Mouse (Mus musculus): ENCODE results near the gene Gm4792. TPM values are rescaled to one million over a fixed set of nuclear protein-coding genes. Genes with fewer than 3 reads are reported as not detected.
A peak's percentile ranks its signal among the peaks of the same experiment; 100 is the strongest.

Gm4792 gene
- polyA plus RNA-seq, 1 experiment = not detected

DNA sequence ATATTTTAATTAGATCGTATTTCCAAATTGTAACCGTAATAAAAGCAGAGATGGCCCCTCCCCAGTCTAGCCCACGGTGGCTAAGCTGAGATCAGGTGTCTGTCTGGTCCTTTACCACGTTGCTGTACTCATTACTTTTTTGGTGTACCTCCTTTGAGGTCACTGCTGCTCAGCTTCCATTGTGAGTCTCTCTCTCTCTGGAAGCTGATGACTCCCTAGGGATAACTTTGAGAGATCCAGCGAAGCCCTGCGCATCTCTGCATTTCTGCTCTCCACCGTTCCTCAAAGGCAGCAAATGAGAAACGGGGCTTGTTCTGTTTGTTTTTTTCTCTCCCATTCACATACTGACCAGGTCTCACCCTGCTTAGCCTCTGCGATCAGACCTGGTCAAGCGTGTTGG is 36.5 kb upstream of the Gm4792 start:
- Histone ChIP-seq H3K27me3 (replicated peaks) (no peaks in the 10 kb centered on the region), H3K36me3 (replicated peaks; ENCODE audit: low read length) (no peaks in the 10 kb centered on the region), H3K9me3 (peaks cover 10% of the 10 kb centered on the region; the same call in 1 of the 2 replicates), H3K4me3 (replicated peaks) (no peak overlapping the region), H3K4me1 (no peaks in the 10 kb centered on the region)
- TF ChIP-seq FLI1 (IDR thresholded peaks at IDR 0.05; ENCODE audit: low read length) (no peak), GATA1 (IDR thresholded peaks at IDR 0.05; ENCODE audit: borderline replicate concordance, low read length) (no peak)

DNA sequence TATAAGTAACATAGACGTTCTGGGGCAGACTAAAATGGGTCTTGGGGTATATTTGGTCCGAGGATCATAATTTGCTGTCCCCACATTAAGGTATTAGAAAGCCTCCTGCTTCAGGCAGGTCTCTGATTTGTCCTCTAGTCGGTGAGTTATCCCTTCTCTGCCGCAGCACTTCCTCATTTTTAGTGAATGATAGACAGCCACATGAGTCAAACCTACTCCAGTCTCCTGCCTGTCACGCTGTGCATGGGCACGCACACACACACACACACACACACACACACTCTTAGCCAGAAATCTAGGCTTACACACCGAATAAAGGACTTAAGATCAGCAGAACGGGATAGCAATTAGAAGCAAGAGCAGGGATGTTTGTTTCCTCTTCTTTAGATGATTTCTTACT is 34.8 kb upstream of the Gm4792 start:
- peaks cover 5% of the 10 kb centered on the region; the same call in 1 of the 2 replicates for H3K9me3 ChIP-seq
- H3K4me3 ChIP-seq (replicated peaks) = no peak overlapping the region
- H3K27me3 ChIP-seq (replicated peaks) = no peaks in the 10 kb centered on the region
- TF ChIP-seq FLI1 (IDR thresholded peaks at IDR 0.05; ENCODE audit: low read length) (no peak), GATA1 (IDR thresholded peaks at IDR 0.05; ENCODE audit: borderline replicate concordance, low read length) (no peak)
- no peaks in the 10 kb centered on the region for H3K4me1 ChIP-seq
- H3K36me3 ChIP-seq (replicated peaks; ENCODE audit: low read length) = no peaks in the 10 kb centered on the region

DNA sequence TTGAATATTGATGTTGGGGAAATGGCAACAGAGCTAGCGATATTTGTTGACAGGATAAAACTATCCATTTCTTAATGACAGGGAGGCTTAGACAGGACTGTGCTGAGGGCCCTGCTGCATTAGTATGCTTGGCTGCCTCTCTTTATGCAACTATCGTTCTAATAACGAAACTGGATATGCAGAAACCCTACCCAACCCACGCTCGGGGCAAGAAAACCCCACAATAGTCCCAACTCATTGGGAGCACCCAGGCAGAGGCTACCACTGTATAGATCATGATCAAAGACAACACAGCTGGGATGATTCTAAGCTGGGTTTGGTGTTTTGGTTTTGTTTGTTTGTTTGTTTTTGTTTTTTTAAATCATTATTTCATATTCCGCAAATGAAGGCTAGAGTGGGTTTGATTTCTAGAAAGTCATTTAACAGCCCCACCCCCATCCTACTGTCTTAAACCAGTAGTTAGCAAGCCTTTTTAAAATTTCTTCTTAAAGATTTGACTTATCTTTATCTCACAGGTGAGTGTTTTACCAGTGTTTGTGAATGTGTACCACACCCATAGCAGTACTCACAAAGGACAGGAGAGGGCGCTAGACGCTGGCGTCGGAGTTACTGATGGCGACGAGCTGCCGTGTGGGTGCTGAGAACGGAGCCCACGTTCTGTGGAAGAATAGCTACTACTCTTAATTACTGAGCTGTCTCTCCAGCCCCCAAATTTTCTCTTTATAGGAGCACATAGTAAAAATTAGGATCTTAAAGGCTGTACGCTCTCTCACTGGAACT is 34.0 kb upstream of the Gm4792 start:
- no peak for TF ChIP-seq GATA1 (IDR thresholded peaks at IDR 0.05; ENCODE audit: borderline replicate concordance, low read length)
- Histone ChIP-seq H3K4me1 (no peaks in the 10 kb centered on the region), H3K9me3 (peaks cover 6% of the 10 kb centered on the region; the same call in 1 of the 2 replicates), H3K27me3 (replicated peaks) (no peaks in the 10 kb centered on the region), H3K36me3 (replicated peaks; ENCODE audit: low read length) (no peaks in the 10 kb centered on the region), H3K4me3 (replicated peaks) (no peak overlapping the region)

DNA sequence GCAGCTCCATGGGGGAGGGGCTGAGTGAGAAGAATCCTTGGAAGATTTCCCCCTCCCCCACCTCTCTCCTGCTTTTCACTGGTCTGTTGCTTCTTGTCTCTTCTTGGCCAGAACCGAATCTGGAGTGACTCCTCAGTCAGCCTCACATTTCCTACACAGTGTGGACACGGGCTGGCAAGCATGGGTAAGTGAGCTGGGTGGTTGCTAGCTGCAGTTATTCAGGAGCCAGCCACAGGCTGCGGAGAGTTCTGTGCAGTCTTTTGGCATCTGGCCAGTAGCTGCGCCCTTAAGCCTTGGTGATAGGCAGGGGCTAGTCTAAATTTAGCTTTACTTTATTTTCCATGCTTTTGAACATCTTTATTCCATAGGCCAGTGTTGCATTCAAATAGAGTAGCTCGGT is 31.5 kb upstream of the Gm4792 start:
- TF ChIP-seq FLI1 (IDR thresholded peaks at IDR 0.05; ENCODE audit: low read length) (no peak), GATA1 (IDR thresholded peaks at IDR 0.05; ENCODE audit: borderline replicate concordance, low read length) (no peak)

DNA sequence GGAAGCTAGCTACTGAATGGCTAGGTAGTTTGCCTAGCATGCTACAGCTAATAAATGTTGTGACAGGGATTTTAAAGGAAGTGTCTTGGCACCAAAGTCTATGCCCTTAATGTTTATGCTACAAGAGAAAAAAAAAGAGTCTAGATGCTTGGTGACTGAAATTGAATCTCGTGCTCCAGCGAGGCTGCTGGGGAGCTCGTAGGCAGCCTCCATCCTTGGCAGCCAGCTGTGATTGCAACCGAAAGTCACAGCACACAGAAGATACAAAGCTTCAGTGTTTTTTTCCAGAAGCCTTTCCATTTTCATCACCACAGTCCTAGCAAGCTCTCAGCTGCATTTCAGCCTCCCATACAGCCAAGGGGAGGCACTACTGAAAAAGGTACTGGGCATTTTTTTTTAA is 20.1 kb upstream of the Gm4792 start:
- Histone ChIP-seq H3K27me3 (replicated peaks) (peaks cover 7% of the 10 kb centered on the region), H3K4me1 (no peaks in the 10 kb centered on the region), H3K36me3 (replicated peaks; ENCODE audit: low read length) (no peaks in the 10 kb centered on the region), H3K9me3 (peaks cover 3% of the 10 kb centered on the region; the same call in 1 of the 2 replicates), H3K4me3 (replicated peaks) (no peak overlapping the region)
- TF ChIP-seq FLI1 (IDR thresholded peaks at IDR 0.05; ENCODE audit: low read length) (no peak), GATA1 (IDR thresholded peaks at IDR 0.05; ENCODE audit: borderline replicate concordance, low read length) (no peak)

More for the DNA sequence above, 31.5 kb upstream of the Gm4792 start:
- Histone ChIP-seq H3K4me1 (no peaks in the 10 kb centered on the region), H3K27me3 (replicated peaks) (no peaks in the 10 kb centered on the region), H3K9me3 (peaks cover 22% of the 10 kb centered on the region), H3K36me3 (replicated peaks; ENCODE audit: low read length) (no peaks in the 10 kb centered on the region), H3K4me3 (replicated peaks) (no peak overlapping the region)

DNA sequence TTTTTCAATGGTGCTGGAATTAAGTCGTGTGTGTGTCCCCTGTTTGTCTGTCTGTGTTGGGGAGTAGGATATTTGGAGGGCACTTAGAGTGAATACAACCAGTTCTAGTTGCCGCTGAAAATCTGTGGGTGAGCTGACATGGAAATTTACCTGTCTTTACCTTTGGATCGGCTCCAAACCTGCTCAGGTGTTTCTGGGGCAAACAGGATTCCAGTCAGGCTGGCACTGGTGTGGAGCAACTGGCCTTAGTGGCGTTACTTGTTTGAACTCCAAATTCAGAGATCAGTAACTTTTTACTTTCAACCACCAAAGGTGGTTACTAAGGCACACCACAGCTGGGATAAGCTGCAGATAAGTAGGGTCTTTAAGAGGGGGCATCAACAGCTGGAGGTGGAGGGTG is 14.6 kb upstream of the Gm4792 start:
- peaks cover 23% of the 10 kb centered on the region for H3K9me3 ChIP-seq
- TF ChIP-seq FLI1 (IDR thresholded peaks at IDR 0.05; ENCODE audit: low read length) = no peak
- peaks cover 12% of the 10 kb centered on the region for H3K4me1 ChIP-seq
- no peaks in the 10 kb centered on the region for H3K36me3 ChIP-seq (replicated peaks; ENCODE audit: low read length)
- no peak overlapping the region for H3K4me3 ChIP-seq (replicated peaks)
- H3K27me3 ChIP-seq (replicated peaks) = peaks cover 34% of the 10 kb centered on the region

DNA sequence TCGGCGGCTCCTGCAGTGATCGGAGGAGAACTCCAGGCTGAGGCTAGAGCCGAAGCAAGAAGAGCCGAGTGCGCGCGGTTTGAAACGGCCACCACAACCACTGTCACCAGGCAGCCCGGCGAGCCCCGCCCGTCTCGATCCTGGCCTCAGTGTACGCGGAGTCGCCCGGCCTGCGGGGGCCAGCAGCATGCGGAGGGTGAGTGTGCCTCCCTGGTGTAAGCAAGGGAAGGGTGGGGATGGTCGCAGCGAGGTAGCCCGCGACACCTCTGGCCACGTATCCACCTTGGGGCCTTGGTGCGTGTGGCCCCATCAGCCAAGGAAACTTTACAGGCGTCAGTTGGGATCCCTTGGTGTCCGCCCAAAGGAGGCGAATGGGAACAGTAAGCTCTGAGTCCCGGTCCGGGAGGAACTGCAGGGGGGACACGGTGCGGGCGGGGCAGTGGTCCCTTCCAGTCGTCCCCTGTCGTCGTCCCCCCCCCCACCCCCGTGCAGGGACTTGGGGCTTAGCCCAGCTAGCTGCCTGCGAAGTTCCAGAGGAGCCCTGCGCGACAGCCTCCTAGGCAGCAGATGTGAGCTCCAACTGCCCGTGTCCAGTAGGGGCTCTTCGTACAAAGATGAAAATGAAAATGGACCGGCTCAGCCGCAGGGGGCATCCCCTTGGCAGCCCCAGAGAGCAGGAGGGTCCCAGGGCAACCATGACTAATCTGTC is 13.7 kb upstream of the Gm4792 start:
- TF ChIP-seq GATA1 (IDR thresholded peaks at IDR 0.05; ENCODE audit: borderline replicate concordance, low read length) (no peak), FLI1 (IDR thresholded peaks at IDR 0.05; ENCODE audit: low read length) (no peak)

DNA sequence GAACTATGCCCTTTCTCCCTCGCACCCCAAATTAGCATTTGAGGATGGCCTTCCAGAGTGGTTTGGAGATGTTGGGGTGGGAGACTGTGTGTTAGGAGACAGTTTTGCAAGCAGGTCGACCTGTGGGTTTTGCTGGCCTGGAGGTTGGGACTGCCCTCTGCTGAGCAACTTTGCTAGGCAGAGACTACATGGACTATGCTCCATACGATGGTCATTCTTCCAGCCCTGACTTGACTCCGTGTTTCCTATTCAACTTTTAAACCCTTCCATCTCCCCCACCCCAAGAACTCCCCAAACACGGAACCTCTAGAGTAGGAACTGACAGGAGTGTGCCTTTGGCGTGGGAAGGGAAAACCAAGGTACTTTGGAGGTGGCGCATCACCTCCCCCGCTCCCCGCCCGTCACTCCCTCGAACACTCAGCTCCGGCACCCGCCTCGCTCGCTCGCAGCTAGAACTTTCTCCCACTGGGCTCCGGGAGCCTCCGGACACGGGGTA is 13.1 kb upstream of the Gm4792 start, which contains the start of gene Tmcc3:
Tmcc3 (plus strand) TSS at position 439 of the 496 bp plus-strand sequence.
- H3K4me1 ChIP-seq = peaks cover 12% of the 10 kb centered on the region
- peak within 1 kb of the TSS; percentile 90 for H3K4me3 ChIP-seq (replicated peaks)
- no peaks in the 10 kb centered on the region for H3K36me3 ChIP-seq (replicated peaks; ENCODE audit: low read length)
- TF ChIP-seq GATA1 (IDR thresholded peaks at IDR 0.05; ENCODE audit: borderline replicate concordance, low read length) (no peak), FLI1 (IDR thresholded peaks at IDR 0.05; ENCODE audit: low read length) (no peak)
- H3K9me3 ChIP-seq = peaks cover 28% of the 10 kb centered on the region
- peaks cover 34% of the 10 kb centered on the region for H3K27me3 ChIP-seq (replicated peaks)

More for the DNA sequence above, 13.7 kb upstream of the Gm4792 start:
- Histone ChIP-seq H3K27me3 (replicated peaks) (peaks cover 34% of the 10 kb centered on the region), H3K36me3 (replicated peaks; ENCODE audit: low read length) (no peaks in the 10 kb centered on the region), H3K9me3 (peaks cover 26% of the 10 kb centered on the region), H3K4me1 (peaks cover 12% of the 10 kb centered on the region), H3K4me3 (replicated peaks) (peak overlapping the region; percentile 90)

DNA sequence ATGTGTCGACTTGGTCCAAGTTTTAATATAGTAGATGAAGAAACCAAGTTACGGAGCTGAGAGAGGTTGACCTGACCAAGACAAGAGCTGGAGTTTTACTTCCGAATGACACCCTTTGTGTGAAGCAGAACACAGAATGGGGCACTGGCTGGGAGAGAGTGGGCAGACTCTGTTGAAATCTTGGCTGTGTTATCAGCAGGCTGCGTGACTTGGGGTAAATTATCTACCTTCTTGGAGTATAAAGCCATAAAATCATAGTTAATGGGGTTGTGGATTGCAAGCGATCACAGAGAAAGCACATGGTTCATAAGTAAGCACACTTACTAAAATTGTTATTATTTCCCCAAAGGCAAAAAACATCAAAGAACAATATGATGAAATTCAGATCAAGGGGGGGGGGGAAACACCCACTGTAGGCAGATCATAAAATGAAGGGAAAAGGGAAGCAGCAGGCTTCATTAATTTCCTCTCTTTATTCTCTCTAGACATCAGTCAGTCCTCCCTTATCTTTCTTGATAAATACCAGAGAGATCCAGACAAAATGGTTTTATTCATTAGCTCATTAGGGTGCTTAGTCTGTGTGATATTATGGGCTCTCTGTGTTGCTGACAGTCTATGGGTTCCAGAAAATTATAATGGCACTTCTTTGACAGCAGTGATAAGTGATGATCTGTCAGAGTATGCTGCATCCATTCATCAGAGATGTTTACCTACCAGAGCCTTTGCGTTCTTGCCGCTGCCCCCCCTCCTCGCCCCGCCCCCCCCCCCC is 12.2 kb upstream of the Gm4792 start:
- Histone ChIP-seq H3K4me3 (replicated peaks) (no peak overlapping the region), H3K9me3 (peaks cover 31% of the 10 kb centered on the region), H3K4me1 (peaks cover 12% of the 10 kb centered on the region), H3K36me3 (replicated peaks; ENCODE audit: low read length) (no peaks in the 10 kb centered on the region), H3K27me3 (replicated peaks) (peaks cover 34% of the 10 kb centered on the region)
- TF ChIP-seq GATA1 (IDR thresholded peaks at IDR 0.05; ENCODE audit: borderline replicate concordance, low read length) (no peak), FLI1 (IDR thresholded peaks at IDR 0.05; ENCODE audit: low read length) (no peak)
